Mouse (Mus musculus) bone marrow, adult 2 months (tissue): Measurements from ENCODE around the gene Ap2m1.

ENCODE experiments used
- CTCF ChIP-seq: fragments of 200-500 bp; IDR thresholded peaks from 2 replicates; pipeline ENCODE4 v1.5.1; 2011; ENCODE audit warnings: low read length, control low read depth; ENCODE audit not compliant: control insufficient read depth, insufficient read depth
- POLR2A ChIP-seq: fragments of 200-500 bp; IDR thresholded peaks from 2 replicates; pipeline ENCODE4 v1.6.1; 2011; ENCODE audit warnings: low read depth, mild to moderate bottlenecking, control low read depth, low read length, borderline replicate concordance; ENCODE audit not compliant: control insufficient read depth

DNA sequence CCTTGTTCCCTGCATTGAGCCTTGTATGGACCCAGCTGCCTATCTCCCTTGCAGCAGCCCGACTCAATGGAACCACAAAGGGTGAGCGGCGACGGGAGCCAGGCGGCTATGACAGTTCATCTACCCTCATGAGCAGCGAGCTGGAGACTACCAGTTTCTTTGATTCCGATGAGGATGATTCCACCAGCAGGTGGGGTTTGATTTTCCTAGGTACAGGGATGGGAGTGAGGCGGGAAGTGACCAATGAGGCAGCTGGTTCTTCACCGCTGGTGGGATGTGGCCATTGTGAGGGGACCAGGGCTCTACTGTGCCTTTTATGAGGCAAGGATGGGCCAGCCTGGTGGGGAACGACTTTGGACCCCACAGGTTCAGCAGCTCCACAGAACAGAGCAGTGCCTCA is 11.4 kb upstream of the Ap2m1 start:
- TF ChIP-seq POLR2A: no peak
- no peak for TF ChIP-seq CTCF
